Mouse (Mus musculus) bone marrow macrophage, adult 2 months (primary cell): ENCODE results near the gene Rtl8a.

Experiments
- CTCF ChIP-seq: IDR thresholded peaks from 2 replicates; pipeline ENCODE4 v1.5.1; 2012; ENCODE audit warnings: low read depth, mild to moderate bottlenecking, low read length, moderate library complexity
- POLR2A ChIP-seq: IDR thresholded peaks from 2 replicates; pipeline ENCODE4 v1.6.1; 2012; ENCODE audit warnings: mild to moderate bottlenecking, low read depth, low read length, borderline replicate concordance

- TF ChIP-seq POLR2A (no peak), CTCF (no peak)
Measured at GRCm38 (mm10) chrX:53670294-53670693, 26.8 kb upstream of the Rtl8a start, which contains the start of gene Rtl8b.
